Mouse (Mus musculus) urinary bladder, postnatal 4 days (tissue): ENCODE measurements around the gene Jade2.

Experiments used
- DNase-seq, 2 experiments: peaks; one replicate each; pipeline ENCODE4 v3.0.0; 2021 to 2022; ENCODE audit warnings: low spot score in 2 of 2

Jade2 gene

DNA sequence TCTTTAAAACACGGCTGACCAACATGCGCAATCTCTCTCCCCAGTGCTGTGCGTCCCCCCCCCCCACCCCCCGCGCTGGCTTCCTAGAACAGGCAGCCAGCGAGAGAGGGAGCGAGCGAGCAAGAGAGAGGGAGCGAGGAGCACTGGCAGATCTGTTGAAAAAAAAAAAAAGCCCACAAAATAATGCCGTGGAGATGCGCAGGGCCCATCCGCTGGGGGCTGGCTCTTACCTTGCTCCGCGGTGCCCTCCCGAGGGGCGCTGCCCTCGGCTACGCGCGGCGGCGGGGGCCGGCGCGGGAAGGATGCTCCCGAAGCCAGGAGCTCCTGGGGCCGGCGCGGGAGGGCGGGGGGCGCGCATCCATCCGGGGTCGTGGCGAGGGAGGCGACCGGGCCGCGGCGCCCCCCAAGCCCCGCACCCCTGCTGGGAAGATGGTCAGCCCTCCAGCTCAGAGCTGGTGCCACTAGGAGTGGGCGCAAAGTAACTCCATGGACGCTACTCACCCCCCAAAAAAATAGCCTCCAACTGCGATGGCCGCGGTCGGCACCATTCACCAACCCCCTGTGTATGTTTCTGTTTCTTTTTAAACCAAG is at the start of gene Jade2:
Gene Jade2, minus strand, starts transcription at position 573 of the 591 bp plus-strand sequence.
- peak in 1 of 2 experiments; percentile 48 for DNase-seq

DNA sequence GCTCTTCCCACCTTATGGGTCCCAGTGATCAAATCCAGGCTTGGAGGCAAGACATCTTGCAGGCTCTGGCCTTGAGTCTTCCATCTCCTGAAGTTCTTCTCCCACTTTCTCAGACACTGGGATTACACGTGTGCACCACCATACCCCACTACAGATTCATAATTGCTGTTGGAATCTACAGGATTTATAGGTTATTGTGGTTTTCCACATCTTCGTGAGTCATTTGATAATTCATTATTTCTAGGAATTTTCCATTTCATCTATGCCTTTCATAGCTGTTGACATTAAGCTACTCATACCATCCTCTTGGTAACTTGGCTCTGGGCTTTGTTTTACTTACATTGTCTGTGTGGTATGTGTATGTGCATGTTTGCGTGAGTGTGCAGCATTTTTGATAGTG is 46.8 kb upstream of the Jade2 start:
- no peak for DNase-seq

DNA sequence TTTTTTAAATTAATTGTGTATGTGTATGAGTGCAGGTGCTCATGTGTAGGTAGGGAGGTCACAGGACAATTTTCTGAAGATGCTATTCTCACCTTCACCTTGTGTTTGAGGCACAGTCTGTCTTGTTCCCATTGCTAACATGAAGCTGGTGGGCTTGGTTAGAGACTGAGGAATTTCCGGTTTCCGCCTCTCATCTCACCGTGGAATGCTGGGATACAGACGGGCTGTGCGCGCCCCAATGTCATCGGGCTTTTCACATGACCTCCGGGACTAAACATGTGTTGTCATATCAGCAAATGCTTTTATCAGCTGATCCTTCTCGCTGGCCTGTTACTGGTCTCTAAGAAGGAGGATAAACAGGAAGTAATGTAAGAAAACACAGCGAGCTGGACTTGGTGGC is 42.2 kb upstream of the Jade2 start:
- DNase-seq: no peak

DNA sequence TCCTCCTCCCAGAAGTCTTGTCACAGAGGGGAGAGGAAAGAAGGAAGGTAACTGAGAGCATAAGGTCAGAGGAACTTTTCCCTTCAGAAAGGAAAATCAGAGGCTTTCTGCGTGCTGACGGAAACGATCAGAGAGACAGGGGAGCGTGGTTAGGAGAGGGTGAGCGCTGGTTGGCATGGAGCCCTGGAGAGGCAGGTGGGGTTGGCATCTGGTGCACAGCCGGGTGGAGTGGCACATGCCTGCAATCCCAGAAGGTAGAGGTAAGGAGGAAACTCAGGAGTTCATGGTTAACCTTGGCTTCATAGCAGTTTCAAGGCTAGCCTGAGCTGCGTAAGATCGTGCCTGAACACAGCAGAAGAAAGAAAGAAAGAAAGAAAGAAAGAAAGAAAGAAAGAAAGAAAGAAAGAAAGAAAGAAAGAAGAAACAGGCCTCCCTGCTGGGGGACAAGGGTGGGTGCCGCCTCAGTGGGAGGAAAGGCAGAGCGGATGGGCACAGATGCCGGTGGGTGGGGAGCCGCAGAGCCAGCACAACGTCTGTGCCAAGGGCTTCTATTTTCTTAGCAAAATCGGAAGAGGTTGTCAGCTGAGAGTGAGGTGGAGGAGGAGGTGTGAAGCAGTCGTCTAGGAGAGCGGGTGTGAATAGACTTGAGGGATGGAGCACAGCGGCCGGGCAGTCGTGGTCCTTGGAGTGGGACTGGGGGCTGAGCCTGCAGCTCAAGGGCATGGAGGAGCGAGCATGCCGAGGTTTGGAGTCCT is 41.0 kb upstream of the Jade2 start:
- DNase-seq: no peak

DNA sequence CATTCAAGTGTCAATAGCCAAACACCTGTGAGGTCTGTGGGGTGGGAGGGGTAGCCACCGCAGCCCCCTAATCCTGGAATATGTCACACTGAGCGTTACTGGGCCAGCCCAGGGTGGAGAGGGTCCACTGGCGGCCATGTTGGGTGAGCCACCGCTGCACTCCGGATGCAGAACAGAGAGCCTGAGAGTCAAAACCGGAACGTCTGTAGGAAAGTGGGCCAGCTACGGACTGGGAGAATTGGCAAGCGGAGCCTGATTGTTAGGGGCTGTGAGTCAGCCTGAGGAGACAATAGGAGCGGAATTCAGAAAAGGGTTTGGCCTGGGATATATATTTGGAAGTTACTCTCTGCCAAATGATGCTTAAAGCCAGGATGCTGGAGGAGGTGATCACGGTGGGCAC is 39.9 kb upstream of the Jade2 start:
- DNase-seq: no peak

DNA sequence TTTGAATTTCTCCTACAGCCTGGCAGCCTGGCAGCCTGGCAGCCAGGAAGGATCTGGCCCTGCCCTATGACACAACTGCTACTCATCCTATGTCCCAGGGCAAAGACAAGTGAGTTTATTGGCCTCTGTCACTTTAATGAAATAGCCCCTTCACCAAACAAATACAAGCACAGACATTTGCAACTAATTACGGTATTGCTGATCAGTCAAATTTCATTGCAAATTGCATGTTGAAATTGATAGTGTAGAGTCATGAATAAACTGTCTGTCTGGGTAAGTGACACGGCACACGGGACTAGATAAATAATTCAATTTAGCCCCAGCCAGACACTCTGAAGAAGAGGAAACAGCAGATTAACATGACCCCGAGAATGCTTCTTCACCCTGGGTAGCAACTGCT is 38.6 kb upstream of the Jade2 start:
- no peak for DNase-seq

DNA sequence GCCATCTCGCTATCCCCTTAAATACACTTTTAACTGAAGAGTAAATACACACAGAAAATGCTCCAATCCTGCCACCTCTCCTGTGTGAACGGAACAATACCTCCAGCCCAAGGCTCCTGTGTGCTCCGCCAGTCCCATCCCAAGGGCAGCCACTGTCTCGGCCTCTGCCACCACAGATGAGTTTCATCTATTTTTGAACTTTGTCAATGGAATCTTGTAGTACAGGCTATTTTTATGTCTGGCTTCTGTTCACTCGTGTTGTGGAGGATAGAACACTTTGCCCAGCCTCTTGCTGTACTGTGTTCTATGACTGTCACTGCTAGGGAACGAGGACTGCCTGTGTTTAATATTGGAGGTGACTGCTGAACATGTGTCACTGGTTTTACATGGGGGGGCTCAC is 28.2 kb upstream of the Jade2 start:
- no peak for DNase-seq

DNA sequence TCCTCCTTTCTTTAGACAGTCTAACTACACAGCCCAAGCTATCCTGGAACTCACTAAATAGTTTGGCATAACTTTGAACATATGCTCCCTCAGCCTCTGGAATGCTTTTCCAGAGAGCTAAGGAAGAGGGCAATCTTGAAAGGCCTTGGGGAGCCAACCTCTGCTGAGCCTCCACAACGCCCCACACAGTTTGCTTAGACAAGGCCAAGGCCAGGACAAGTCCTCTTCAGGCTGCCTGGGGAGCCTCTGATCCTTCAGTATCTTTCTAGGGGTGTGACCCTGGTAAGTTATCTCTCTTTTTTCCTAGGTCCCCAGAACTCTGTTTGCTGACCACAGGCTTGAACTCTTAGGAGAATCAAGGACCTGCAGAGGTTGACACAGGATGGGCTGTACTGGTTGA is 26.6 kb upstream of the Jade2 start:
- no peak for DNase-seq

DNA sequence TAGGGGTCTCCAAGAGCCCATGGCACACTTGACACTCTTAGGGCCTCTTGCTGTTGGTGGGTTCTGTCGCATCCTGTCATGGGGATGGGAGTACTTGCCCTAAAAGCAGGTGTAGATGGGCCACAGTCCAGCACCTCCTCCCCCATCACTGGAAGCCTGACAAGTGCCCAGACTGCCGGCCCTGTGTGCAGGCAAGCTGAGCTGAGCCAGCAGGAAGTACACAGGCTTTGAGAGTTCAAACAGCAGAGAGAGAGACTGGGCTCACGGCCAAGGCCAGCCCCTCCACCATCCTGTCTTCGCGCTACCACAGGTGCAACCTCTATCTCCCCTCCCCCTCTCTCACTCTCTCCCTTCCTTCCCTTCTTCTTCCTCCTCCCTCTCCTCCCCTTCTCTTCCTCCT is 26.2 kb upstream of the Jade2 start:
- DNase-seq: no peak

DNA sequence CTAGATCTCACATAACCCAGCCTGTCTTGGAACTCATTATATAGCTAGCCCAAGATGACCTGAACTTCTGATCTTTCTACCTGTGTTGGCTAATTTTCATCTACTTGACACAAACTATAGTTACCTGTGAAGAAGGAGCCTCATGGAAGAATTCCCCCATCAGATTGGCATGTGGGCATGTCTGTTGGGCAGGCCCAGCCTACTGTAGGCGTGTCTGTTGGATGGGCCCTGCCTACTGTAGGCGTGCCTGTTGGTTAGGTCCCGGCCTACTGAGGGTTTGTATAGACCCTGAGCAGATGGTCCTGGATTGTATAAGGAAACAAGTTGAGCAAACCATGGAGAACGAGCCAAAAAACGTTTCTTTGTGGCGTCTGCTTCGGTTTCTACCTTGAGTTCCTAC is 24.3 kb upstream of the Jade2 start:
- DNase-seq: no peak

DNA sequence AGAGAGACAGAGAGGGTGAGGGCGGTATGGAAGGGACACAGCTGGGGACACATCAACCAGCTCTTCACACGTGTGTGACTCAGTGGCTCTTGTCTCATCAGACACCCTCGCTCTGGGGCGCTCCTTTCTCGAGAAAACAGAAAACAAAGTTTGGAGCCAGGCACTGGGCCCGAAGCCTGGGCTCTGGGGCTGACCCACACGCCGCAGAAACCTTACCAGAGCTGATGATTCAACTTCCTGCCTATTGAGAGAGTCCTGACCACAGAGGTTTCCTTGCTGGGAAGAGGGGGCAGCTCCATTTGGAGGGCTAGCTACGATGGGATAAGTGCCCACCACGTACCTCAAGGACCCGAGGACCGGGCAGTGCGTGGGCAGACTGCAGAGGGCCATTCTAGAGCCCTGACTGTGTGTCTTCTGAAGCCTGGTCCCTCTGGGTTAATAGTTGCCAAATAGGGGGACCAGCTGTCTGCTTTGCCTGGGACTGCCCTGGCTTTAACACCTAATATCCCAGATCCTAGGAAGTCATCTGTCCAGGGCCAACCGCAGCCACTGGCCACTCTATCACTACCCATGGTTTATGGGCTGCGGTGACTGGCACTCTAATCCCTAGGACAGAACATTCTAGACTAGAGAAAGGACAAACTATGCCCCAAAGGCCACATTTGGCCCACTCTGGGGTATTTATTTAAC is 23.7 kb upstream of the Jade2 start:
- no peak for DNase-seq

DNA sequence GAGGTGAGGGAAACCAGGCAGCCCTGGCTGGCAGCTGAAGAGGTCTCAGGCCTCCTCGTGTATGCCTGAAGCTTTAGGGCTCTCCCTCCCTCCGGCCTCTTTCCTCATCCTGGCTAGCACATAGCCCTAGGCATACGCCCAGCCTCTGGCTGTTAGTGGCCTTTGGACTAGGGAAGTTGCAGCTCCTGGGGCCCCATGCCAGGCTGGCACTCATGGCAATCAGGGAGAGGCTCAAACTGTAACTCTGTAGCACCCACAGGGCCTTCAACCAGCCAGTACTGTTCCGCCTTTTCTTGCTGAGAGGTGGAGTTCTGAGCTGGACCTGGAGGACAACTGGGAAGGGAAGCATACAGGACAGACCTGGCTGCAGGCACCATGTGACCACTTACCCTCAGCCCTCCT is 19.5 kb upstream of the Jade2 start:
- no peak for DNase-seq

DNA sequence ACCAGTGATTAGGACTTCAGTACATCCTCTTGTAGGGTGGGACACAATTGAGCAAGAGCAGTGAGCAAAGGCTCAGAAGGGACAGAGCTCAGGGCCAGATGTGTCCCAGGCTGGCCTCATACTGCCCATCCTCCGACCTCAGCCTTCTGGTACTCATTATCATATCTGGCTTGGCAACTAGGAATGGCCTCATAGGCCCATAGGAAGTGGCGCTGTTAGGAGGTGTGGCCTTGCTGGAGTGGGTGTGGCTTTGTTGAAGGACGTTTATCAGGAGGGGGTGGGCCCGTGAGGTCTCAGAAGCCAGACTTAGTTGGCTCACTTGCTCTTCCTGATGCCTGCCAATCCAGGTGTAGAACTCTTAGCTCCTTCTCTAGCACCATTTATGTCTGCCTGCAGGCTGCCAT is 18.3 kb upstream of the Jade2 start:
- DNase-seq: no peak

DNA sequence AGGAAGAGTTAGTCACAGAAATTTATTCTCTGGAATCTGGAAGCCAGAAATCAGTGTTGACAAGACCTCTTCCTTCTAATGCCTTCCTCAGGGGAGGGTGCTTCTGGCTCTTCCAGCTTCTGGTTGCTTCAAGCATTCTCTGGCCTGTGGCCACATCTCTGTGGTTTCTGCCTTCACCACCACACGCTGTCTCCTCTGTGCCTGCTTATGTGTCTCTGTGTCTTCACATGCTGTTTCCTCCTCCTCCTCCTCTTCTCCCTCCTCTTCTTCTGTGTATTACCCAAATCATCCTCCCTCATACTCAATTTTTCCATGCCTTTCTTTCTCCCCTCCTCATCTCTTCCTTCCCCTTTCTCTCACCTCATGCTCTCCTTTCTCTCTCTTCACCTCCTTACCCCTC is 17.6 kb upstream of the Jade2 start:
- no peak for DNase-seq

DNA sequence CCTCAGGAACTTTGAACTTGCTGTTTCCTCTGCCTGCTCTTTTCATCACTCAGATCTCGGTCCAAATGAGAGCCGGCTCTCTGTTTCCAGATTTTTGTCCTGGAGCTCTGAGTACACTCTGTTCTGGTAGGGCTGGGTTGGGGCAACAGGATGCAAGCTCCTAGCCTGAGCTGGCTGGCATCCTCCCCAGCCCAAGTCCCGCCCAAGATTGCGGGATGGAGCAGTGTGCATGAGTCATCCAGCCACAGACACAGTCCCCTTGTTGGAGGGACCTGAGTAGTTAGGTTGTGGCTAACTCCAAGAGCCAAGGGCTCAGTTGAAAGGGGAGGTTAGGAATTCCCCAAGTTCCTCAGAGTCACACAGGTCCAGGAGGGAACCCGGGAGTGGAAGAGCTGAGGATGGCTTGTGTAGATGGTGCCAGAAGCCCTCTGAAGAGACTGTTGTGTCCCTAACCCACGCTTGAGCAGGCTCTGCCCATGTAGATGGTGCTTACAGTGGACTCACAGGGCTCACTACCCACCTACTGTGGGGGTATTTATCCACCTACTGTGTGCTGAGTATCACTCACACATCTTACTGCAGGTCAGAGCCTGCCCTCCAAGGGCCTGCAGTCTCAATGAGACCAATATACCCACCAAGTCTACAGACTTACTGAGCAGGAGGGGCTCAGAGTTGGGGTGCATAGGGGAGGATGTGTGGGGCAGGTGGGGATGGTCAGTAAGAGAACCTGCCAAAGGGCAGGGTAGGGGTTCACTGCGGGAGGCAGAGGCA is 17.0 kb upstream of the Jade2 start:
- DNase-seq: peak in 1 of 2 experiments; percentile 36

DNA sequence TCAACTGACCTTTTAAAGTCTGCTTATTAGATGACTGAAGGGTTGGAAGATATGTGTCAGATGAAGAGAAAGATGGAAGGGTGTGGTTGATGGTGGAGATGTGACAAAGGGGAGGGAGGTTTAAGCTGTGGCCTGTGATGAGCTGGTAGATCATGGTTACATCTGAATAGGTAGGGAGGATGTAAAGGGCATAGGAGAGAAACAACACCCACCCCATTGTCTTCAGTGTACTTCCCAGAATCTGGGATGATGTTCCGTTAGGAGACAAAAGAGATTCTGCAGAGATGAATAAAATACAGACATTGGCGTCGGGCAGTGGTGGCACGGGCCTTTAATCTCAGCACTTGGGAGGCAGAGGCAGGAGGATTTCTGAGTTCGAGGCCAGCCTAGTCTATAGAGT is 15.7 kb upstream of the Jade2 start:
- no peak for DNase-seq

DNA sequence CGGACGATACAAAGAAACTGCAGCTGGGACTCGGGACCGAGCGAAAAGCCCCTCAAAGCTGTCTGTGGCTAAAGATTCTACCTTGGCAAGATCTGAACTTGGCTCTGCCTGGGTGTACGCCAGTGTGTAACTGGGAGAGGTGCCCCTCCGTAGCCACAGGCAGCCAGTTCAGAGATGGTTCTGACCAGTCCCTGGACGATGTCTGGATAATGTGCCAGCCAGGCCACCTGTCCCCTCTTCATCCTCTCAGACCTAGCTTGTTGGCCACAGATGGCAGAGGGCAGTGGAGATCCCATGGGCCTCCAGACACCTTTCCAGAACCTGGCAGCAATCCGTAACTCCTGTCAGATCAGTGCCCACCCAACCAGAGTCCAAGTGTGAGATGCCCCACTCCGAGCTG is 9.8 kb upstream of the Jade2 start:
- no peak for DNase-seq

DNA sequence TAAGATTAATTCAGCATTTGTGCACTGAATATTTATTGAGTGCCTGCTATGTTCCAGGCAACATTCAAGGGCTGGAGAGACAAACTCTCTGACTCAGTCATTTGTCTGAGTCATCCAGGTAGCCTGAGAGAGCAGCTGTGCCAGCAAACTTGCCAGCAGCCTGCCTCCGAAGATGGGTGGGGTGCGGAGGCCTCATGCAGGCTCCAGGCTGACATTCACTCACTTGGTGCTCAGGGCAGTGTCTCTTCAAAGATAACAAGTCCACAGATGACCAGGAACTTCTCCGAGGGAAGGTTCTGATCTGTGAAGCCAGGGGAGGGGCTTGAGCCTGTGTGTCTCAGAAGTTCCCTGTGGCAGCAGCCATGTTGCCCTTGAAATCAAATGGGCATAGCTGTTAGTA is 8.6 kb upstream of the Jade2 start:
- no peak for DNase-seq

DNA sequence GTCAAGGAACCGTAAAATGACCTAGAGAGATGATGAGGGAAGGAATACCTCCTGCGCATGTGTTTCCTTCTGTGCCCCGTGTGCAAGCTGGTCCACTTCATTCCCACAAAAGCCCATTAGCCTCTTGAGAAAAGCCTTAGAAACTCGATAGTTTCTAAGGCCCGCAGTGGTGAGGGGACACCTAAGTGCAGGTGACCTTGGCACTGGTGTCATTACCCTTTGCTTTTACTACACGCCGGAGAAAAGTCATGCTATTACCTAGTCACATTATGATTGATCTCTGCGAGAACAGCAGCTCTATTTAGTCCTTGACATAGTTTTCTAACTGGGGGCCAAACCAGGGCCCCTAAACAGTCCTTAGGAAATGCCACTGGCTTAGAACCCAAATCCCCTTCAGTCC is 3.2 kb upstream of the Jade2 start:
- no peak for DNase-seq

DNA sequence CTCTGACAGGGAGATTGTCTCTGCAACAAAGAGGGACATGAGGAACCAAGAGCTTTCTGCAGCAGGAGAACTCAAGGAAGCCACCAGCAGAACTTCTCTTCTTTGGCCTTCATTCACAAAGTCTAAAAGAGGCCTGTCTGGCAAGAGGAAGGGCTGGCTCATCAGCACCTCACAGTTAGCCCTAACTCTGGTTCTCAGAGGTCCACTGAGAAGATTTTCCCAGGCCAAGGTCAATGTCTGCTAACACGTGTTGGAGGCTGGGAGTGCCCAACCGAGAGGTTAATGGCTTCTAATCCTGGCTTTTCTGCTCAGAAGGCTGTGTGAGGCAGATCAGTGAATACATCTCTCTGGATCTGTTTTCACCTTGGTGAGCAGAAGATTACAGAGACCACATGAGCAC is 2.1 kb upstream of the Jade2 start:
- DNase-seq: no peak

DNA sequence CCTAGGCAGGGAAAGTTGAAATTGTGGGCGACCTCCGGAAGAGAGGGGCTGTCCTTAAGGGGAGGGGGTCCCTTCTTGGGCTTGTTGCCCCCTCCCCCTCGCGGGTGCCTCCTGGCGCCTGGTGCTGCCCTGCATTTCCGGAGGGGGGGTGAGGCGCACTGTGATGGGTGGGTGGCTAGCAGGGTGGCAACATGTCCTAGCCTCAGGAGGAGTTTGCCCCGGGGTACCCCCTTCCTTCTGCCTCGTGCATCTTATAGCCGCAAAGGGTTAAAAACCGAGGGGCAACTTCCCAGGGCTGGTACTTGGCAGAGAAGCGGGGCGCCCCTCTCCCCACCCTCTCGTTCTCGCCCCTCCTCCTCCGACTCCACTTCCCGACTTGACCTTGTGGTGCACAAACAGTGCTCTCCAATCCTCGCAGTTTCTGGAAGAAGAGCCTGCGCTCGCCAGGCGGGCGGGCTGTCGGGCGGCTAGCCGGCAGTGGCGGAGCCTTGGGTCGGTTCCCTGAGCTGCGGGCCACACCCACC is 1.1 kb upstream of the Jade2 start:
- peak; percentile 70 to 78 for DNase-seq

DNA sequence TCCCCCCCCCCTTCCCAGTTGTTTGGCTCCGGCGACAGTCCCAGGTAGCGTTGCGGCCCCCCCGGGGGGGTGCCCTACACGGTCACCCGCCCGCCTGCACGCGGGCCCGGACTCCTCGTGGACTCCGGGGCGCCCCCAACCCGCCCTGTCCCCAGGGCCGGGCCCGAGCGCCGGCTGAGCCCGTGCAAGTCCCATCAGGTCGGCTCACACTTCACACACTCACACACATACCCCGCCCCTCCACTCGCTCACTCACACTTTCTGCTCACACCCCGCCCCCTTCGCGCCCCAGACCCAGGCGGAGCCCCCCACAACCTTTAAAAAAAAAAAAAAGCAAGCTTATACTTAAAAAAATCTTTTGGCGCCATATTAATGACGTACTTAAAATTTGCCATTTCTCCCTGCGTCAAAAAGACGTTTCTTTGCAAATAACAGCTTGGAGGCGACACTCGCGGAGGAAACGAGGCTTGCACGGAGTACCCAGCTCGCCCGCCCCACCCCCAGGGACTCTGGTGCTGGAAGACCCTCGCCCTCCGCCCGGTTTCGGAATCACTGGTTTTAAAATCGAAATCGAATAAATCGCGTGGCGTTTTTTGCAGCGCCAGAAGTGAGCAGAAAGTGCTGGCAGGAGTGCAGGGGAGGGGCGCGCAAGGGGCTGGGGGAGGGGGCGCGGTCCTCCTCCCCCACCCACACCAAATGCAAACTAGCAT is 520 bp upstream of the Jade2 start:
- peak; percentile 68 to 74 for DNase-seq
